Mouse (Mus musculus) heart, adult 10 weeks (tissue): ENCODE results near the gene Fuk. TPM values are rescaled to one million over a fixed set of nuclear protein-coding genes. Genes with fewer than 3 reads are reported as not detected.

ENCODE experiments used
- polyA plus RNA-seq: library from polyadenylated mRNA; stranded (reverse); fragments of 350-450 nt; fragmentation: Illumina TruSeq; extraction: RNeasy Lipid Tissue Mini Kit (QIAGEN cat#74804); gene quantifications from one replicate; pipeline ENCODE4 v1.2.3, GENCODE M21; 2014; ENCODE audit warnings: low read depth, low replicate concordance

Gene Fuk
- polyA plus RNA-seq, result 4.2 TPM

DNA sequence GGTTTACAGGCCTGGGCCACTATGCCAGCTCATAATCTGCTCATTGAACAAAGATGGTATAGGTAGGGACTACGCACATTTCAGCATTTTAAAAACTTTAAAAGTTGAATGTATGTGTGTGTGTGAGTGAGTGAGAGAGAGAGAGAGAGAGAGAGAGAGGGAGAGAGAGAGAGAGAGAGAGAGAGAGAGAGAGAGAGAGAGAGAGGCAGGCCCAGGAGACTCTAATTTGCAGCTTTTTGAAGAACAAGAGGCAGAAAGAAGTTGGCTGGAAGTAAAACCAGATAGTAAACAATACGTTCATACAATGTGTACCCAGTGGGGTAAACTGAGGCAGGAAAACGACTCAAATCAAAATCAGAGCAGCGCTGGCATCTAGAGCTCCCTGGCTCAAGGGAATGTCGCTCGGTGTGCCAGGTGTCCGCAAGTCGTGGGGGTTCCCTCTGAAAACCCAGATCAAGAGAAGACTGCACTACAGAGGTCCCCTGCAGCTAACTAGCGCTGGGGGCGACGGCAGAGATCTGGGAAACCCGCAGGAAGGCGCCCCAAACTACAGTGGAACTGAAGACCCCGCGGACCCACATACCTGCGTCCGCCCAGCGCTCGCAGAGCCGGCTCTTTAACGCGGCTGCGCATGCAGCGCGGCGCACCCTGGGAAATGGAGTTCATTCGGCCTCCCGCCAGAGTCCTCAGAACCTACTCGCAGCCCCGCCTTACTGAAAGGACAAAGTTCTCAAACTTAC lies at the start of gene Fuk:
Gene Fuk (minus strand): TSS at position 650 of the 740 bp plus-strand sequence.

DNA sequence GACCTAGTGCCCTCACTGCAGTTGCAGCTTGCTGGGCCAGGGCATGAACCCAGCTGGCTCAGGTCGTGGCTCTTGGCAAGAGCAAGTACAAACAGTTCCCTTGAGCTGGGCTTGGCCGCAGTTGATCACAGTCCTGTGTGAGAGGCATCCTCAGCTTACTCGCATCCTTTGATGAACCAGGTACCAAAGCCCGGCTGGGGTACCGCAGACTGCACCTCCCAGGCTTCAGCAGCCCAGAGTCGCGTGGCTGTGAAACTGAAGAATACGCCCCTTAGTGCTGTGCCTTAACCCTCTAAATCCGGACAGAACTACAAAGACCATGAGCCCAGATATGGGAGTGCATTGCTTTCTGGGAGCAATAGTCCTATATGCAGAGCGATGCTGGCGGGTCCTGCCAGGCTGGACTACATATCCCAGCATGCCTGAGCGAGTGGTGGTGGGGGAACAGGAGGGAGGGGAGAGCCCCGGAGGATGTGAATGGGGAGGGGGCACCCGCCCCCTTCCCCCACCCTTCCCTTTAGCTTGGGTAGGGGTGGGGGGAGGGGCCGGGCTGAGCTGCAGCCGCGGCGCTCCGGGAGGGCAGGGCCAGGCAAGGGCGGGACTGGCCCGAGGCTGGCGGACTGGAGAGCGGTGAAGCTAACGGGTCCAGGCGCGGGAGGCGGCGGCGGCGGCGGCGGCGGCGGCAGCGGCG lies 17.2 kb upstream of the Fuk start, which contains the start of gene St3gal2:
Gene St3gal2 (plus strand): TSS at position 582 of the 691 bp plus-strand sequence.

GRCm38 (mm10) chr8:110846405-110847170 lies 55.7 kb downstream of the Fuk start, which contains the start of the genes Cog4 and Sf3b3:
Gene Cog4, plus strand, starts transcription at chr8:110846600.
Gene Sf3b3, minus strand, starts transcription at chr8:110846787.

Other genes with a start within 250 kb of the Fuk start
- 22.5 TPM for gene Mtss1l, start 181.0 kb downstream of the Fuk start, polyA plus RNA-seq
- 4.9 TPM for gene Il34, start 96.6 kb downstream of the Fuk start, polyA plus RNA-seq
- gene Cog4, start 55.9 kb downstream of the Fuk start, polyA plus RNA-seq, result 54.9 TPM
- gene Sf3b3, start 55.7 kb downstream of the Fuk start, polyA plus RNA-seq, result 30.5 TPM
- gene St3gal2, start 17.4 kb upstream of the Fuk start, polyA plus RNA-seq, result 14.7 TPM
- gene Ddx19a, start 95.3 kb upstream of the Fuk start, polyA plus RNA-seq, result 27.1 TPM
- 7.5 TPM for gene Ddx19b, start 129.3 kb upstream of the Fuk start, polyA plus RNA-seq
- gene Aars, start 130.7 kb upstream of the Fuk start, polyA plus RNA-seq, result 27.4 TPM
- gene Exosc6, start 153.9 kb upstream of the Fuk start, polyA plus RNA-seq, result not detected
- 2.8 TPM for gene Clec18a, start 189.9 kb upstream of the Fuk start, polyA plus RNA-seq
- 52.7 TPM for gene Pdpr, start 192.1 kb upstream of the Fuk start, polyA plus RNA-seq